Mouse (Mus musculus) frontal cortex, postnatal 14 days (tissue): ENCODE results near the gene Cybrd1.

Experiments
- DNase-seq, 2 experiments: peaks; one replicate each; pipeline ENCODE4 v3.0.0; 2022; ENCODE audit warnings: low spot score in 2 of 2

The Cybrd1 gene

GRCm38 (mm10) chr2:71123591-71123990 lies 5.9 kb downstream of the Cybrd1 start:
- DNase-seq = no peak

- DNase-seq = no peak
Observed at GRCm38 (mm10) chr2:71127779-71128534, 10.2 kb downstream of the Cybrd1 start.

GRCm38 (mm10) chr2:71130366-71130765 lies 12.6 kb downstream of the Cybrd1 start:
- DNase-seq = no peak

- DNase-seq = no peak
Observed at GRCm38 (mm10) chr2:71131866-71132496, 14.3 kb downstream of the Cybrd1 start.

- no peak for DNase-seq
Observed at GRCm38 (mm10) chr2:71134041-71134505, 16.4 kb downstream of the Cybrd1 start.

- no peak for DNase-seq
Observed at GRCm38 (mm10) chr2:71134836-71135235, 17.1 kb downstream of the Cybrd1 start.

- no peak for DNase-seq
Observed at GRCm38 (mm10) chr2:71140622-71141021, 22.9 kb downstream of the Cybrd1 start.

GRCm38 (mm10) chr2:71142410-71142809 lies 24.7 kb downstream of the Cybrd1 start:
- DNase-seq = no peak

- DNase-seq = no peak
Observed at GRCm38 (mm10) chr2:71145853-71146252, 28.1 kb downstream of the Cybrd1 start.

GRCm38 (mm10) chr2:71146266-71146665 lies 28.5 kb downstream of the Cybrd1 start:
- no peak for DNase-seq

- no peak for DNase-seq
Observed at GRCm38 (mm10) chr2:71147816-71148215, 30.1 kb downstream of the Cybrd1 start.

- no peak for DNase-seq
Observed at GRCm38 (mm10) chr2:71152170-71152569, 34.4 kb downstream of the Cybrd1 start.

- DNase-seq = peak in 1 of 2 experiments; percentile 70
Observed at GRCm38 (mm10) chr2:71155486-71155885, 37.8 kb downstream of the Cybrd1 start.

GRCm38 (mm10) chr2:71156446-71156845 lies 38.7 kb downstream of the Cybrd1 start:
- no peak for DNase-seq

- no peak for DNase-seq
Observed at GRCm38 (mm10) chr2:71157881-71158280, 40.2 kb downstream of the Cybrd1 start.

GRCm38 (mm10) chr2:71159576-71160306 lies 42.0 kb downstream of the Cybrd1 start:
- DNase-seq = no peak

- DNase-seq = no peak
Observed at GRCm38 (mm10) chr2:71160307-71160861, 42.7 kb downstream of the Cybrd1 start.

- DNase-seq = no peak
Observed at GRCm38 (mm10) chr2:71161558-71161957, 43.8 kb downstream of the Cybrd1 start.

- DNase-seq = no peak
Observed at GRCm38 (mm10) chr2:71162831-71163621, 45.3 kb downstream of the Cybrd1 start.

- no peak for DNase-seq
Observed at GRCm38 (mm10) chr2:71167211-71167610, 49.5 kb downstream of the Cybrd1 start.

GRCm38 (mm10) chr2:71168461-71169021 lies 50.8 kb downstream of the Cybrd1 start:
- no peak for DNase-seq
